In genomic region chr9:44736301-44736700, GRCm38 (mm10) we compare ENCODE assay signal across 15 mouse cellular contexts. TPM values are rescaled to one million over a fixed set of nuclear protein-coding genes. Genes with fewer than 3 reads are reported as not detected.
DNase-seq lines count a peak whose midpoint lies in the region; ATAC-seq lines count a peak whose summit lies in the region.
"Had no signal": no experiment of that assay in that cellular context is flagged by ENCODE, and none has a peak within 500 bp of the region (broad histone marks: within the 10 kb centered on the region; RNA-seq: fewer than 3 reads in every experiment).

No protein-coding gene starts in this region.

- H3K36me3 ChIP-seq in forebrain, embryonic 10.5 days (replicated peaks): peaks cover 8% of the 10 kb centered on the region
- H3K36me3 ChIP-seq in forebrain, embryonic 15.5 days: no peaks in the 10 kb centered on the region
- peaks cover 6% of the 10 kb centered on the region; the same call in 1 of the 2 replicates for H3K36me3 ChIP-seq in midbrain, embryonic 14.5 days (ENCODE audit: control insufficient read depth, insufficient read depth, low read length)

- ATAC-seq in forebrain, embryonic 15.5 days (replicated peaks): no peak
- no peak for ATAC-seq in midbrain, embryonic 14.5 days (ENCODE audit: low FRiP score, low TSS enrichment)
- ATAC-seq: hindbrain, postnatal 0 days; midbrain, embryonic 13.5 days had no signal

- no peaks in the 10 kb centered on the region for H3K9me3 ChIP-seq in forebrain, embryonic 10.5 days
- H3K9me3 ChIP-seq in forebrain, embryonic 15.5 days: no peaks in the 10 kb centered on the region
- no peaks in the 10 kb centered on the region for H3K9me3 ChIP-seq in midbrain, embryonic 14.5 days (ENCODE audit: control insufficient read depth, low read length)
- H3K9me3 ChIP-seq: midbrain, embryonic 13.5 days had no signal

- H3K4me1 ChIP-seq in forebrain, embryonic 10.5 days: peaks cover 47% of the 10 kb centered on the region
- peaks cover 21% of the 10 kb centered on the region for H3K4me1 ChIP-seq in forebrain, embryonic 15.5 days
- H3K4me1 ChIP-seq in midbrain, embryonic 14.5 days (ENCODE audit: control insufficient read depth, insufficient read depth, low read length): peaks cover 19% of the 10 kb centered on the region; the same call in 1 of the 2 replicates

- no peak overlapping the region for H3K9ac ChIP-seq in forebrain, embryonic 15.5 days (replicated peaks)
- no peak overlapping the region for H3K9ac ChIP-seq in midbrain, embryonic 14.5 days (replicated peaks; ENCODE audit: low read length)
- H3K9ac ChIP-seq: midbrain, embryonic 13.5 days had no signal

- H3K27me3 ChIP-seq in forebrain, embryonic 10.5 days (ENCODE audit: poor library complexity, severe bottlenecking): peaks cover 37% of the 10 kb centered on the region
- H3K27me3 ChIP-seq in forebrain, embryonic 15.5 days: no peaks in the 10 kb centered on the region
- peaks cover 20% of the 10 kb centered on the region for H3K27me3 ChIP-seq in midbrain, embryonic 14.5 days (ENCODE audit: control insufficient read depth, insufficient read depth, low read length)

- DNase-seq in forebrain, embryonic 10.5 days (ENCODE audit: extremely low spot score, low spot score): no peak
- DNase-seq in retina, postnatal 1 day: peak; percentile 5
- DNase-seq in retina, embryonic 14.5 days (ENCODE audit: low spot score): no peak
- DNase-seq in kidney, postnatal 25 days: peak; percentile 40 to 68
- DNase-seq in yolk sac, embryonic 10.5 days (ENCODE audit: low spot score): peak; percentile 68
- no peak for DNase-seq in lung, postnatal 10 days
- DNase-seq in midbrain, embryonic 14.5 days: no peak
- DNase-seq: adrenal gland, postnatal 10 days; cerebellum, adult 2 months; gastrocnemius, postnatal 25 days; lung, postnatal 36 days had no signal

- 73% methylated on average over 2 of the region's 2 CpGs for WGBS in forebrain, embryonic 10.5 days
- WGBS in forebrain, embryonic 15.5 days: 69% methylated on average over 2 of the region's 2 CpGs
- 74% methylated on average over 2 of the region's 2 CpGs for WGBS in midbrain, embryonic 14.5 days

- H3K4me3 ChIP-seq in forebrain, embryonic 10.5 days: no peak overlapping the region
- H3K4me3 ChIP-seq in forebrain, embryonic 15.5 days: no peak overlapping the region
- no peak overlapping the region for H3K4me3 ChIP-seq in midbrain, embryonic 14.5 days (replicated peaks; ENCODE audit: low read depth, low read length)
- H3K4me3 ChIP-seq: erythroblast, embryonic 14.5 days; midbrain, embryonic 13.5 days had no signal

- no peak overlapping the region for H3K4me2 ChIP-seq in forebrain, embryonic 15.5 days (replicated peaks)
- no peak overlapping the region for H3K4me2 ChIP-seq in midbrain, embryonic 14.5 days (ENCODE audit: low read length)
- H3K4me2 ChIP-seq: midbrain, embryonic 13.5 days had no signal

- 0 out of 2 replicates have a peak overlapping the region, but pooled peaks have one; percentile 85 for H3K27ac ChIP-seq in forebrain, embryonic 10.5 days
- H3K27ac ChIP-seq in forebrain, embryonic 15.5 days (replicated peaks): no peak overlapping the region
- H3K27ac ChIP-seq in midbrain, embryonic 14.5 days (replicated peaks; ENCODE audit: low read depth, low read length): no peak overlapping the region

RNA-seq across cellular contexts. Expression of gene Phldb1, which starts 1.3 kb away (rescaled TPM):
- 37.8 and 44.7 TPM in 2 replicates for polyA plus RNA-seq in forebrain, embryonic 10.5 days (2016; fragmentation: Nextera tagmentation; extraction: Ambion mirVana)
- 46.4 and 50.0 TPM in 2 replicates for polyA plus RNA-seq in forebrain, embryonic 15.5 days (2015; fragmentation: Nextera tagmentation; extraction: Ambion mirVana)
- 46.7 and 51.1 TPM in 2 replicates for polyA plus RNA-seq in midbrain, embryonic 14.5 days (2014; fragmentation: Nextera tagmentation; extraction: Ambion mirVana)

RNA-seq across cellular contexts. Expression of gene Arcn1, which starts 31.3 kb away (rescaled TPM):
- 159 and 168 TPM in 2 replicates for polyA plus RNA-seq in forebrain, embryonic 10.5 days (2016; fragmentation: Nextera tagmentation; extraction: Ambion mirVana)
- polyA plus RNA-seq in forebrain, embryonic 15.5 days (2015; fragmentation: Nextera tagmentation; extraction: Ambion mirVana): 134 and 139 TPM in 2 replicates
- 99.8 and 160 TPM in 2 replicates for polyA plus RNA-seq in midbrain, embryonic 14.5 days (2014; fragmentation: Nextera tagmentation; extraction: Ambion mirVana)

RNA-seq across cellular contexts. Expression of gene Ift46, which starts 31.4 kb away (rescaled TPM):
- 110 TPM in 2 replicates for polyA plus RNA-seq in forebrain, embryonic 10.5 days (2016; fragmentation: Nextera tagmentation; extraction: Ambion mirVana)
- 174 and 179 TPM in 2 replicates for polyA plus RNA-seq in forebrain, embryonic 15.5 days (2015; fragmentation: Nextera tagmentation; extraction: Ambion mirVana)
- 187 and 211 TPM in 2 replicates for polyA plus RNA-seq in midbrain, embryonic 14.5 days (2014; fragmentation: Nextera tagmentation; extraction: Ambion mirVana)

Comparison
In these comparisons a context has a peak if more than half of its experiments do, and no peak if none do; other contexts are left out.
1. DNase-seq: peak in retina, postnatal 1 day (single experiment), kidney, postnatal 25 days (2 of 2) and yolk sac, embryonic 10.5 days (single experiment); none in forebrain, embryonic 10.5 days (single experiment), retina, embryonic 14.5 days (single experiment), lung, postnatal 10 days (single experiment) and midbrain, embryonic 14.5 days (single experiment).